7 mouse cellular contexts compared by ENCODE assay signal in the genomic region with DNA sequence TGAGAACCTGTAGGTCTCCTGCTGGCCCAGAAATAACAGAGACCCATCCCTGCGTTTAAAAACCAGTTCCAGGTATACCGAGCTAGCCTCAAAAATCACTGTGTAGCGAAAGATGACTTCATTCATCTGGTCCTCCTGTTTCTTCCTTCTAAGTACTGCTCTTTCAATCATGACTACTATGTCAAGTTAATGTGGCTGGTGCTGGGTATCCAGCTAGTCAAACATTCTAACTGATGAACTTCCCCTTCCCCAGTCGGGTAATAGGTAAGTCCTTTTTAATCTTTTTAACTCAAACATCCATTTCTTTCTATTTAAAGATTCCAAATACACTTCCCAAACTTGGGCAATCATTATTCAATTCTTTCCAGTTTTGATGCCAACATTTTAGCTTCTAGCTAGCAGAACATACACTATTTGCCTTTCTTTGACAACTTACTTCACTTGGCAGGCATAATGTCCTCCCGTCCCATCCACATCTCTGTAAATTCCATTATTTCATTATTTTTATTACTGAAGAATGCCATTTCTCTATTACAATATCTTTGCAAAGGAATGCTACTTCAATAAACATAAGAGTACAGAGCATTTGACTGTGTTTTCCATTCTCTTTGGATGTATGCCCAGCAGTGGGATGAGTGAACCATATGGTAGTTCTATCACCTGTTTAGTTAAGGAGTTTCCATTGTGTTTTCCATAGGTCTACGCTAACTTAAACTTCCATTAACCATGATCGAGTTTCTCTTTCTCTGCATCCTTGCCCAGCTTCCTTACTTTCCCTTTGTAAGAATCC. TPM values are rescaled to one million over a fixed set of nuclear protein-coding genes. Genes with fewer than 3 reads are reported as not detected.
DNase-seq lines count a peak whose midpoint lies in the region; ATAC-seq and TF ChIP-seq lines count a peak whose summit lies in the region.

No protein-coding gene starts in this region.

- H3K27ac ChIP-seq in left cerebral cortex, adult 2 months = peak overlapping the region; percentile 85
- H3K27ac ChIP-seq in embryonic facial prominence, embryonic 14.5 days (replicated peaks; ENCODE audit: low read depth, low read length) = peak overlapping the region; percentile 96
- H3K27ac ChIP-seq in intestine, embryonic 16.5 days (ENCODE audit: low read length) = peak overlapping the region; percentile 97; the same call in 1 of the 2 replicates
- H3K27ac ChIP-seq in neural tube, embryonic 14.5 days (ENCODE audit: low read depth, low read length) = peak overlapping the region; percentile 91

- peak overlapping the region; percentile 72 for H3K4me2 ChIP-seq in embryonic facial prominence, embryonic 14.5 days (ENCODE audit: low read depth, low read length)
- peak overlapping the region; percentile 59 for H3K4me2 ChIP-seq in intestine, embryonic 16.5 days (ENCODE audit: low read depth, low read length)
- peak overlapping the region; percentile 55 for H3K4me2 ChIP-seq in neural tube, embryonic 14.5 days (ENCODE audit: low read depth, low read length)

- no peak for TF ChIP-seq CTCF in left cerebral cortex, adult 2 months (IDR thresholded peaks at IDR 0.05)

- no peaks in the 10 kb centered on the region for H3K36me3 ChIP-seq in embryonic facial prominence, embryonic 14.5 days (ENCODE audit: control insufficient read depth, insufficient read depth, low read length)
- no peaks in the 10 kb centered on the region for H3K36me3 ChIP-seq in intestine, embryonic 16.5 days (ENCODE audit: control insufficient read depth, insufficient read depth, low read length)
- no peaks in the 10 kb centered on the region for H3K36me3 ChIP-seq in neural tube, embryonic 14.5 days (ENCODE audit: control insufficient read depth, insufficient read depth, low read length)

- peaks cover 4% of the 10 kb centered on the region for H3K4me1 ChIP-seq in embryonic facial prominence, embryonic 14.5 days (ENCODE audit: control insufficient read depth, insufficient read depth, low read length)
- no peaks in the 10 kb centered on the region for H3K4me1 ChIP-seq in intestine, embryonic 16.5 days (ENCODE audit: control insufficient read depth, insufficient read depth, low read length)
- 0 out of 2 replicates have a peak, but pooled peaks cover 4% of the 10 kb centered on the region for H3K4me1 ChIP-seq in neural tube, embryonic 14.5 days (ENCODE audit: control insufficient read depth, insufficient read depth, low read length)

- no peak for ATAC-seq in embryonic facial prominence, embryonic 14.5 days (ENCODE audit: low read depth)
- peak; percentile 7; the same call in 1 of the 2 replicates for ATAC-seq in intestine, embryonic 16.5 days
- ATAC-seq in neural tube, embryonic 14.5 days (ENCODE audit: low read depth) = peak; percentile 1

- WGBS in embryonic facial prominence, embryonic 14.5 days = 76% methylated on average over 7 of the region's 7 CpGs
- WGBS in intestine, embryonic 16.5 days = 76% methylated on average over 7 of the region's 7 CpGs
- 90% methylated on average over 7 of the region's 7 CpGs for WGBS in neural tube, embryonic 14.5 days

- H3K4me3 ChIP-seq in left cerebral cortex, adult 2 months = peak overlapping the region; percentile 61
- H3K4me3 ChIP-seq in embryonic facial prominence, embryonic 14.5 days (ENCODE audit: low read depth, low read length) = peak overlapping the region; percentile 60
- H3K4me3 ChIP-seq in intestine, embryonic 16.5 days (ENCODE audit: low read length) = peak overlapping the region; percentile 69
- H3K4me3 ChIP-seq in neural tube, embryonic 14.5 days (ENCODE audit: low read depth, low read length) = peak overlapping the region; percentile 59

- H3K9ac ChIP-seq in embryonic facial prominence, embryonic 14.5 days (ENCODE audit: low read depth, low read length) = peak overlapping the region; percentile 85
- peak overlapping the region; percentile 84; the same call in 1 of the 2 replicates for H3K9ac ChIP-seq in intestine, embryonic 16.5 days (ENCODE audit: low read depth, low read length)
- peak overlapping the region; percentile 82; the same call in 1 of the 2 replicates for H3K9ac ChIP-seq in neural tube, embryonic 14.5 days (replicated peaks; ENCODE audit: low read depth, low read length)

- DNase-seq in left cerebral cortex, adult 2 months (ENCODE audit: extremely low spot score in 1 of 2, low spot score in 2 of 2) = no peak
- no peak for DNase-seq in left cerebral cortex, adult 9 months (ENCODE audit: low spot score in 2 of 2)
- DNase-seq in embryonic facial prominence, embryonic 14.5 days (ENCODE audit: low spot score) = no peak
- no peak for DNase-seq in left cerebral cortex, postnatal 36 days (ENCODE audit: low spot score in 2 of 2)
- no peak for DNase-seq in adrenal gland, adult 2 months

- intact Hi-C loops in left cerebral cortex, adult 2 months (cut with DNase I) = loop anchor here (1.0 to 5.0 kb wide), 2 partner anchors 25 to 150 kb away; no protein-coding TSS in a partner anchor
- intact Hi-C loops in left cerebral cortex, postnatal 36 days (cut with DNase I) = loop anchor here (10.0 kb wide), 1 partner anchor 272 kb away; no protein-coding TSS in a partner anchor

- no peaks in the 10 kb centered on the region for H3K27me3 ChIP-seq in embryonic facial prominence, embryonic 14.5 days (replicated peaks; ENCODE audit: control insufficient read depth, insufficient read depth, low read length)
- no peaks in the 10 kb centered on the region for H3K27me3 ChIP-seq in intestine, embryonic 16.5 days (replicated peaks; ENCODE audit: control insufficient read depth, insufficient read depth, low read length)
- no peaks in the 10 kb centered on the region for H3K27me3 ChIP-seq in neural tube, embryonic 14.5 days (ENCODE audit: control insufficient read depth, insufficient read depth, low read length)

- no peaks in the 10 kb centered on the region for H3K9me3 ChIP-seq in embryonic facial prominence, embryonic 14.5 days (ENCODE audit: control insufficient read depth, low read length)
- H3K9me3 ChIP-seq in intestine, embryonic 16.5 days (ENCODE audit: control insufficient read depth, low read length) = no peaks in the 10 kb centered on the region
- H3K9me3 ChIP-seq in neural tube, embryonic 14.5 days (ENCODE audit: control insufficient read depth, low read length) = no peaks in the 10 kb centered on the region

RNA-seq across cellular contexts. Expression of a gene that starts 0.7 kb away (rescaled TPM):
- 1 to 10 TPM; 3.2 to 3.9 TPM for total RNA-seq in left cerebral cortex, adult 2 months (2021)
- 8.2 and 10.6 TPM in 2 replicates for polyA plus RNA-seq in embryonic facial prominence, embryonic 14.5 days (2014; fragmentation: Nextera tagmentation; extraction: Ambion mirVana)
- 25.7 and 28.6 TPM in 2 replicates for polyA plus RNA-seq in intestine, embryonic 16.5 days (2015; fragmentation: Nextera tagmentation; extraction: Ambion mirVana)
- polyA plus RNA-seq in neural tube, embryonic 14.5 days (2014; fragmentation: Nextera tagmentation; extraction: Ambion mirVana) = 5.5 and 5.6 TPM in 2 replicates
- 1 to 10 TPM; 4.2 to 4.6 TPM for total RNA-seq in left cerebral cortex, postnatal 36 days (2021)
- 10 to 100 TPM in 1 of 2 experiments, 1 to 10 TPM in 1; 8.4 to 23.1 TPM for total RNA-seq in adrenal gland, adult 2 months (2021)
- 2.3 TPM in 2 replicates for polyA plus RNA-seq in adrenal gland, adult 2 months (2012; rRNA removed)
